Mouse (Mus musculus) erythroblast, adult 5-6 weeks (primary cell): ENCODE measurements around the gene P2rx3. TPM values are rescaled to one million over a fixed set of nuclear protein-coding genes. Genes with fewer than 3 reads are reported as not detected.

Experiments used
- total RNA-seq, 2 experiments: library from RNA; stranded (forward) in 1 of 2; stranded (reverse) in 1 of 2; fragments of 150-400 nt in 1 of 2; fragments of 200-764, 138-1000 nt in 1 of 2; gene quantifications; 2 replicates each; pipeline versions ENCODE4 v1.2.3 to v1.2.4; 2015 to 2017; ENCODE audit warnings: low replicate concordance in 2 of 2

The P2rx3 gene
- total RNA-seq, 2 experiments from 2014 or later = not detected

Other genes with a start within 250 kb of the P2rx3 start
- gene Ube2l6, start 238.6 kb downstream of the P2rx3 start, total RNA-seq (2015; ENCODE audit: low replicate concordance) = 974 and 1,000 TPM in 2 replicates
- 826 and 843 TPM in 2 replicates for gene Ube2l6, start 238.6 kb downstream of the P2rx3 start, total RNA-seq (2017; ENCODE audit: low replicate concordance)
- gene Smtnl1, start 214.8 kb downstream of the P2rx3 start, total RNA-seq (2015; ENCODE audit: low replicate concordance) = not detected in 2 replicates
- 2.0 TPM in 1 of 2 replicates, not detected in the other for gene Smtnl1, start 214.8 kb downstream of the P2rx3 start, total RNA-seq (2017; ENCODE audit: low replicate concordance)
- gene Timm10, start 210.5 kb downstream of the P2rx3 start, total RNA-seq (2015; ENCODE audit: low replicate concordance) = 28.6 and 43.9 TPM in 2 replicates
- gene Timm10, start 210.5 kb downstream of the P2rx3 start, total RNA-seq (2017; ENCODE audit: low replicate concordance) = 5.2 and 22.2 TPM in 2 replicates
- gene Slc43a1, start 198.6 kb downstream of the P2rx3 start, total RNA-seq (2015; ENCODE audit: low replicate concordance) = 756 and 864 TPM in 2 replicates
- gene Slc43a1, start 198.6 kb downstream of the P2rx3 start, total RNA-seq (2017; ENCODE audit: low replicate concordance) = 516 and 701 TPM in 2 replicates
- not detected in 2 replicates for gene Rtn4rl2, start 150.8 kb downstream of the P2rx3 start, total RNA-seq (2015; ENCODE audit: low replicate concordance)
- not detected in 2 replicates for gene Rtn4rl2, start 150.8 kb downstream of the P2rx3 start, total RNA-seq (2017; ENCODE audit: low replicate concordance)
- 207 and 247 TPM in 2 replicates for gene Slc43a3, start 100.9 kb downstream of the P2rx3 start, total RNA-seq (2015; ENCODE audit: low replicate concordance)
- 227 and 246 TPM in 2 replicates for gene Slc43a3, start 100.9 kb downstream of the P2rx3 start, total RNA-seq (2017; ENCODE audit: low replicate concordance)
- gene Prg2, start 57.0 kb downstream of the P2rx3 start, total RNA-seq (2015; ENCODE audit: low replicate concordance) = 140 and 215 TPM in 2 replicates
- gene Prg2, start 57.0 kb downstream of the P2rx3 start, total RNA-seq (2017; ENCODE audit: low replicate concordance) = 429 and 503 TPM in 2 replicates
- 21.7 and 30.7 TPM in 2 replicates for gene Prg3, start 49.2 kb downstream of the P2rx3 start, total RNA-seq (2015; ENCODE audit: low replicate concordance)
- gene Prg3, start 49.2 kb downstream of the P2rx3 start, total RNA-seq (2017; ENCODE audit: low replicate concordance) = 20.4 and 21.9 TPM in 2 replicates
- gene Ssrp1, start 228 bp downstream of the P2rx3 start, total RNA-seq (2015; ENCODE audit: low replicate concordance) = 54.8 and 61.9 TPM in 2 replicates
- 111 and 113 TPM in 2 replicates for gene Ssrp1, start 228 bp downstream of the P2rx3 start, total RNA-seq (2017; ENCODE audit: low replicate concordance)
- not detected in 2 replicates for gene Tnks1bp1, start 10.6 kb upstream of the P2rx3 start, total RNA-seq (2015; ENCODE audit: low replicate concordance)
- 1.2 and 1.5 TPM in 2 replicates for gene Tnks1bp1, start 10.6 kb upstream of the P2rx3 start, total RNA-seq (2017; ENCODE audit: low replicate concordance)
- gene Aplnr, start 98.8 kb upstream of the P2rx3 start, total RNA-seq (2015; ENCODE audit: low replicate concordance) = 0.63 TPM in 1 of 2 replicates, not detected in the other
- 0.34 and 0.70 TPM in 2 replicates for gene Aplnr, start 98.8 kb upstream of the P2rx3 start, total RNA-seq (2017; ENCODE audit: low replicate concordance)
- not detected in 2 replicates for gene Lrrc55, start 159.7 kb upstream of the P2rx3 start, total RNA-seq (2015; ENCODE audit: low replicate concordance)
- gene Lrrc55, start 159.7 kb upstream of the P2rx3 start, total RNA-seq (2017; ENCODE audit: low replicate concordance) = 0.28 TPM in 1 of 2 replicates, not detected in the other